Mouse (Mus musculus) heart, embryonic 11.5 days (tissue): Measurements from ENCODE around the gene Parvg. TPM values are rescaled to one million over a fixed set of nuclear protein-coding genes. Genes with fewer than 3 reads are reported as not detected.

Experiments
- ATAC-seq: fragments of 200-750 bp; cut with Nextera tagmentation; replicated peaks from 2 replicates; pipeline ENCODE4 v1.8.0; 2017; ENCODE audit warnings: moderate library complexity; ENCODE audit not compliant: insufficient number of reproducible peaks, low FRiP score, low TSS enrichment
- H3K27ac ChIP-seq: fragments of 300-500 bp; sonication (generic); 2 replicates; pipeline ENCODE4 v1.5.1; 2014; ENCODE audit warnings: mild to moderate bottlenecking, low read depth, low read length
- H3K27me3 ChIP-seq: fragments of 300-500 bp; sonication (generic); 2 replicates; pipeline ENCODE4 v1.6.1; 2014; ENCODE audit warnings: mild to moderate bottlenecking, low read length, mixed read lengths; ENCODE audit not compliant: control insufficient read depth, insufficient read depth
- H3K36me3 ChIP-seq: fragments of 300-500 bp; sonication (generic); 2 replicates; pipeline ENCODE4 v1.6.1; 2014; ENCODE audit warnings: mild to moderate bottlenecking, low read length, moderate library complexity, mixed read lengths; ENCODE audit not compliant: control insufficient read depth, insufficient read depth
- H3K4me1 ChIP-seq: fragments of 300-500 bp; sonication (generic); 2 replicates; pipeline ENCODE4 v1.6.1; 2014; ENCODE audit warnings: low read length; ENCODE audit not compliant: control insufficient read depth, insufficient read depth
- H3K4me2 ChIP-seq: fragments of 300-500 bp; sonication (generic); 2 replicates; pipeline ENCODE4 v1.6.1; 2014; ENCODE audit warnings: mild to moderate bottlenecking, moderate library complexity
- H3K4me3 ChIP-seq: fragments of 300-500 bp; sonication (generic); 2 replicates; pipeline ENCODE4 v1.5.1; 2014; ENCODE audit warnings: low read depth, low read length
- H3K9ac ChIP-seq: fragments of 300-500 bp; sonication (generic); 2 replicates; pipeline ENCODE4 v1.6.1; 2014; ENCODE audit warnings: mild to moderate bottlenecking, low read depth, low read length, moderate library complexity
- H3K9me3 ChIP-seq: fragments of 300-500 bp; sonication (generic); replicated peaks from 2 replicates; pipeline ENCODE4 v1.6.1; 2016; ENCODE audit warnings: low read length; ENCODE audit not compliant: control insufficient read depth
- WGBS: fragments of 180-500 bp; shearing (Covaris S2); extraction: QIAGEN DNeasy Blood & Tissue Kit; methylation state at CpG from one replicate; pipeline ENCODE4 v1.1.7; 2014; ENCODE audit not compliant: insufficient replicate concordance; 5-methylcytosine and 5-hydroxymethylcytosine counted together
- polyA plus RNA-seq: library from polyadenylated mRNA; unstranded; fragments of >200 nt; fragmentation: Nextera tagmentation; extraction: Ambion mirVana; gene quantifications from 2 replicates; pipeline ENCODE4 v1.2.1, GENCODE M21; 2014

Gene Parvg
- 0.59 and 0.60 TPM in 2 replicates for polyA plus RNA-seq

DNA sequence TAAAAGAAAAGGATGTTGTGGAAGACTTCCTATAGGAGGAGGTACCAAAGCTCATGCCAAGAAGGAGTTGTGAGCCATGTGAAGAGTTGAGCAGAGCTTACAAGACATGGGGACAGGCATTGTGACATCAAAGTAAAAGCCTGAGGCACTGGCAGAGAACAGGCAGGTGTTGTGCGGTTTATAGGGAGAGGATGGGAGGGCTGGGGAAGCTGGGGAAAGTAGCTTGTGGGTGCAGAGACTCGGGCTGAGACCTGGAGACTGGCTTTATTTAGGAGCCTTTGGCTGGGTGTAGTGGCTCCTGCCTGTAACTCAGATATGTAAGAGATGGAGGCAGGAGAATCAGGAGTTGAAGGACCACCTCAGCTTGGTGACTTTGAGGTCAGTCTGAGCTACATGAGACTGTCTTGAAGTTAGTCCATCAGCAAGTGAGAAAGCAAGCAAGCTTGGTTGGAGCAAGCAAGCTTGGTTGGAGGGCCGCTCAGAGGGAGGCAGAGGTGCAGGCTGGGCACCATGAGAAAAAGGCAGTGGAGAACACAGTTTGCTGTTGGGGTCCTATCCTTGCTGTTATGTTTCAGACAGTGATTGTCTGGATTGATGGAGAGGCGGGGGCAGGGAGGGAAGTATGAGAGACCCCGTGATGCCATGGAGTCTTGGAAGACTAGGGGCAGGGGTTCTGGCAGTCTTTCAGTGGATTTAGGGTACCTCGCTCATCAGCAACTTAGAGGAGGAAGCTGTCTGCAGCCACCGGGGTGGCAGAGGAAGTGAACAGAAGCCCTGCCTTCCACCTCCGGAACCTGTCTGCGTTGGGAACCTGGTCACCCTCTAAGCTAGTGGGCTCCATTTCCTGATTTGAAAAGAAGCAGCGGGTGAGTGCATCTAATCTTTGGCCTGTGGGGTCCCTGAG, at the start of gene Parvg:
Gene Parvg (plus strand): TSS at position 61 of the 904 bp plus-strand sequence.
- Histone ChIP-seq H3K4me1 (no peaks in the 10 kb centered on the region), H3K36me3 (no peaks in the 10 kb centered on the region), H3K4me2 (no peak within 1 kb of the TSS), H3K9me3 (no peaks in the 10 kb centered on the region), H3K27me3 (peaks cover 2% of the 10 kb centered on the region; the same call in 1 of the 2 replicates), H3K27ac (no peak within 1 kb of the TSS), H3K9ac (no peak within 1 kb of the TSS), H3K4me3 (no peak within 1 kb of the TSS)
- no peak for ATAC-seq
- 71% methylated on average over 10 of the region's 10 CpGs for WGBS

DNA sequence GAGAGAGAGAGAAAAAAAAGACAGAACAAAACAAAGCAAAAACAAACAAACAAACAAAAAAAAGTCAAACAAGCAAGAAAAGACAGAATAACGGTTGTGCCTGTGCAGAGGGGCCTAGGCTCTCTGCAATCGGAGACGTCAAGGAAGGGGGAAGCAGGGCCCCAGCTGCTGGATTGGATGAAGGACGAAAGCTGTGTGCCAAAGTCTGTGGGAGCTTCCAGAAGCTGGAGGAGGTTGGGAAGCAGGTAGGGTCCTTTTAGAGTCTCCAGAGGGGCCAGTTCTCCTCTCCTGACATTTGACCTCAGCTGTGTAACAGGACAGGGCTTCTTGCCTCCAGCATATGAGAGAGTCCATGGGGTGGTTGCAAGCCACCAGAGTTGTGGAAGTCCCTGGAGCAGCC, 47.8 kb upstream of the Parvg start:
- WGBS, result 83% methylated on average over 4 of the region's 4 CpGs
- Histone ChIP-seq H3K4me2 (no peak overlapping the region), H3K9ac (no peak overlapping the region), H3K36me3 (peaks cover 17% of the 10 kb centered on the region), H3K4me1 (no peaks in the 10 kb centered on the region), H3K27ac (no peak overlapping the region), H3K27me3 (no peaks in the 10 kb centered on the region), H3K4me3 (no peak overlapping the region), H3K9me3 (no peaks in the 10 kb centered on the region)
- ATAC-seq, result no peak

DNA sequence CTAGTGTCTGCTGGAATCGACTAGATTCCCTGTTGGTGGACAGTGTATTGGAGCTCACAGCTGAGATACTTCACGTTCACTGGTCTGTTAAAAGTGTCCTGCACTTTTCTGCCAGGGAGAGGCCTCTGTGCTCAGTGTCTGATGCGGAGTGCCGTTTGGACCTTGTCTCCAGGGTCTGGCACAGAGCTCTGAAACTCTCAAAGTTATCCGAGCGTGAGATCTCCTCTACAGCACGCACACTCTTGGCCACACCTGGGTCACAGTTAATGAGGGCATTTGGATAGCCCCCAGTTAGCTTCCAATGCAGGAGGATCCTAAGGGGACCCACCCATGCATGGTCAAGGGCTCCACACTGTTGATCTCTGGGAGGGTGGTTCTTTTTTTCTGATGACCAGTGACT, 45.7 kb upstream of the Parvg start:
- no peak overlapping the region for H3K9ac ChIP-seq
- no peak for ATAC-seq
- no peak overlapping the region for H3K27ac ChIP-seq
- 88% methylated on average over 7 of the region's 7 CpGs for WGBS
- no peaks in the 10 kb centered on the region for H3K9me3 ChIP-seq
- peaks cover 16% of the 10 kb centered on the region for H3K36me3 ChIP-seq
- no peaks in the 10 kb centered on the region for H3K27me3 ChIP-seq
- no peaks in the 10 kb centered on the region for H3K4me1 ChIP-seq
- no peak overlapping the region for H3K4me2 ChIP-seq
- no peak overlapping the region for H3K4me3 ChIP-seq

DNA sequence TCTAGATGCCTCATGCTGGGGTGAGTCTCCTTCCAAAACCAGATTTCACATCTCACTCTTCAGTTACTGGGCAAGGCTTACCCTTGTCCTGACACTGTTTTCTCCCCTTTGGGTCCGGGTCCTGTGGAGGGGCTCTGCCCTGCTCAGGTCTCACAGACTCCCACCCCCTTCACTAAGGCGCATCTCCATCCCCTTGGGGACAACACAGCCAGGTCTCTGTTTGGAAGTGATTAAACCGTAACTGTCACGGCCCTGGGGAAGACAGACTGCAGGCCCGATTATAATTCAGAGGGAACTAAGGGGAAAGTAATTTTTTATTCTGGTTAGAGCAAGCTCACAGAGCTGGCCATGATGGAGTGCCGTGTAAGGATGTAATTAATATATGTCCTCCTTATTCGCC, 45.2 kb upstream of the Parvg start:
- no peak overlapping the region for H3K4me3 ChIP-seq
- 78% methylated on average over 7 of the region's 7 CpGs for WGBS
- no peak overlapping the region for H3K4me2 ChIP-seq
- no peaks in the 10 kb centered on the region for H3K4me1 ChIP-seq
- no peak overlapping the region for H3K27ac ChIP-seq
- H3K36me3 ChIP-seq, result peaks cover 12% of the 10 kb centered on the region
- no peak overlapping the region for H3K9ac ChIP-seq
- ATAC-seq, result no peak
- H3K27me3 ChIP-seq, result no peaks in the 10 kb centered on the region
- no peaks in the 10 kb centered on the region for H3K9me3 ChIP-seq

DNA sequence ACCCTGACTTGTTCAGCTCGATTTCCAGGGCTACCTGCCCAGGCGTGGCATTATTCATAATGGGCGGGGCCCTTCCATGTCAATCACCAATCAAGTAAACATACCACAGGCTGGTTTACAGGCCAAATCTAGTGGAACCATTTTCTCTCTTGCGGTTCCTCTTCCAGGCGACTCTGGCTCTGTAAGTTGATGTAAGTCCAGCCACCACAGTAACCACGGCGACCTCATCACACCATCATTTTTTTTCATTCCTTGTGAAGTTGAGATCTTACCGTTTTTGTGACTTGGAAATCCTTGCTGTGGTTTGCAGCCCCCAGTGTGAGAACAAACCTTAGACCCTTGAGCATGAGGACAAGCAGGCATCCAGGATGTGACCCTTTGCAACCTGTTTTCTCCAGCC, 43.5 kb upstream of the Parvg start:
- no peak overlapping the region for H3K9ac ChIP-seq
- H3K4me3 ChIP-seq, result no peak overlapping the region
- H3K4me1 ChIP-seq, result no peaks in the 10 kb centered on the region
- no peak overlapping the region for H3K4me2 ChIP-seq
- WGBS, result 81% methylated on average over 8 of the region's 8 CpGs
- no peaks in the 10 kb centered on the region for H3K9me3 ChIP-seq
- no peaks in the 10 kb centered on the region for H3K27me3 ChIP-seq
- ATAC-seq, result no peak
- H3K36me3 ChIP-seq, result peaks cover 5% of the 10 kb centered on the region; the same call in 1 of the 2 replicates
- no peak overlapping the region for H3K27ac ChIP-seq

DNA sequence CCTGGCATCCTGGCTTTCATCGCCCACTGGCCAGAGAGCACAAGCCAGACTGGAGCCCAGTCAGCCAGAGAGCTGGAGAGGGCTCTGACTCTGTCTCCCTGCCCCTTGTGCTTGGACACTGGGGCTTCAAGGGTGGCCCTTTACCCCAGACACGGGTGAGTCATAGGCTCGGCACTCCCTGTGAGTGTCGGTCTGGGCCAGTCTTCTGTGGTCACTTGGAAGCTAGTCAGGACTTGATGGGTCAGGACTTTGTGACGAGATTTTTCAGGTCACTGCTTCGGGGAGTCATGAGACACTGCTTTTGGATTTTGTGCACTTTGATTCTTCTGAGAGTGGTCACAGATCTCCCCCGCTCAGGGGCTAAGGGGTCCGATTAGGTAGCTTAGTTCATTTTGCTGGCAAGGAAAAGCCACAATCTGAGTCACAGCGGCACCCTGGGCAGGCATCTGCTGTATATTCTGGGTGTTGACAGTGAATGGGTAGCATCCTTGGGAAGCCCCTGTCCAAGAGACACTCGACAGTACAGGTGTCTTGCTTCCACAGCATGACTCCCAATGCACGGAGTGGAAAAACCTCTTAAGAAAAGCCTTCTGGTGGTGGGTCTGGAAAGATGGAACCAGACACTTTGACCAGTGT, 43.0 kb upstream of the Parvg start:
- no peaks in the 10 kb centered on the region for H3K27me3 ChIP-seq
- H3K9me3 ChIP-seq, result no peaks in the 10 kb centered on the region
- 71% methylated on average over 11 of the region's 11 CpGs for WGBS
- no peak overlapping the region for H3K4me3 ChIP-seq
- peaks cover 5% of the 10 kb centered on the region; the same call in 1 of the 2 replicates for H3K36me3 ChIP-seq
- H3K4me2 ChIP-seq, result no peak overlapping the region
- ATAC-seq, result no peak
- H3K27ac ChIP-seq, result no peak overlapping the region
- no peak overlapping the region for H3K9ac ChIP-seq
- no peaks in the 10 kb centered on the region for H3K4me1 ChIP-seq

DNA sequence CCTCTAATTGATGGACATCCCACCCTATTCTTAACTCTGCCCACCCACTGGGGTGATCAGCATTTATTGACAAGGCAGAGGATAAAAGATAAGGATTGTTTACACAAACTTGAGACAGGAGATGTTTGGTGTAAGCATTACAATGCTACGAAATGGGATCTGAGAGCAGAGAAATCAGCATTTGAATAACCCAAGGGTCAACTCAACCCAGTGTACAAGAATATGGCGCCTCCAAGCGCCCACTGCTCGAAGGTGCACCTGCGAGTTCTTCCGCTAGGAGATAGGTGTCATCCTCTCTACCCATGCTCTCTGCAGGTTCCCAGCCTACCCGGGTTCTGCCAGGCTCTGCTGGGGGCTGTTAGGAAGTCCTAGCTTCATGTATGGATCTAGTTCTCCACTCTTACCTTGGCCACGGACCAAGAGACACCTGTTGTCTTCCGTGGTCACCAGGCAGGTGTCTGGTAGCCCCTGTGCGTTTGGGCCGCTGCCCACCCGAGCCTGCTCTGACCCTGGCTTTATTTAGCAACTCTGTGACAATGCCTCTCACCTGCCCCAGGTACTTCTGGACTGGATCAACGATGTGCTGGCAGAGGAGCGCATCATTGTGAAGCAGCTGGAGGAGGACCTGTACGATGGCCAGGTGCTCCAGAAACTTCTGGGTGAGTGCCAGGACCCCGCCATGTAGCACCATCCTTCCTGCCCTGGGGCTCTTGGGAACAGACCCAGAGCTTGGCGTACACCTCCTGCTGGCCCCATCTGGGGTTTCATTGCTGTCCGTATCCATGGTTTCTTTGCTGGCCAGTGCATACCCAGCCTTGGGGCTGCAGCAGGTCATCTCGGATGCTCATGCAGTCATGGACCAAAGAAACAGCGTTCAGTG, 41.4 kb upstream of the Parvg start:
- ATAC-seq, result no peak
- Histone ChIP-seq H3K36me3 (peaks cover 5% of the 10 kb centered on the region; the same call in 1 of the 2 replicates), H3K9me3 (no peaks in the 10 kb centered on the region), H3K4me1 (peaks cover 6% of the 10 kb centered on the region; the same call in 1 of the 2 replicates), H3K4me3 (no peak overlapping the region), H3K27me3 (no peaks in the 10 kb centered on the region), H3K4me2 (no peak overlapping the region), H3K27ac (no peak overlapping the region), H3K9ac (no peak overlapping the region)
- WGBS, result 76% methylated on average over 20 of the region's 20 CpGs

DNA sequence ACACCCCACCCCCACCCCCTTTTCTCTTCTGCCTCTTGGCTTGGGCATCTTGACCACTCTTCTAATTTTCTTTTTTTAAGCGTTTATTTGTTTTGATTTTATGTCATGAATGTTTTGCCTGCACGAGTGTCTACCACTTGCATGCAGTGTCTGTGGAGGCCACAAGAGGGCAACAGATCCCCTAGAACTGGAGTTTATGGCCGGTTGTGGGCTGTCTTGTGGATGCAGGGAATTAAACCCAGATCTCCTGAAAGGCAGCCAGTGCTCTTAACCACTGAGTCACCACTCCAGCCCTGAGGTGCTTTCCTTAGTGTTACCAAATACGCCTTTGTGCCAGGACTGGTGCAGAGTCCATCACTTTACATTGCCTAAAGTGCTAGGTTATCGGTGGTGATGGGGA, 39.8 kb upstream of the Parvg start:
- Histone ChIP-seq H3K4me1 (peaks cover 6% of the 10 kb centered on the region; the same call in 1 of the 2 replicates), H3K36me3 (peaks cover 5% of the 10 kb centered on the region; the same call in 1 of the 2 replicates), H3K27me3 (no peaks in the 10 kb centered on the region), H3K27ac (no peak overlapping the region), H3K9me3 (no peaks in the 10 kb centered on the region), H3K4me2 (no peak overlapping the region), H3K9ac (no peak overlapping the region), H3K4me3 (no peak overlapping the region)
- WGBS, result 59% methylated on average over 5 of the region's 5 CpGs
- no peak for ATAC-seq
